Mouse (Mus musculus): ENCODE measurements around the gene Fryl. TPM values are rescaled to one million over a fixed set of nuclear protein-coding genes. Genes with fewer than 3 reads are reported as not detected.

Gene Fryl
- total and polyA plus RNA-seq, 3 experiments, result 31.5 to 43.3 (median 40.7) TPM

GRCm38 (mm10) chr5:73194083-73194570 is 62.3 kb downstream of the Fryl start:
- no peak for DNase-seq

- no peak for DNase-seq
Measured at GRCm38 (mm10) chr5:73193627-73194026, 62.8 kb downstream of the Fryl start.

- no peak for DNase-seq
Measured at GRCm38 (mm10) chr5:73192870-73193576, 63.4 kb downstream of the Fryl start.

GRCm38 (mm10) chr5:73191765-73192164 is 64.7 kb downstream of the Fryl start:
- DNase-seq, result no peak

- no peak for DNase-seq
Measured at GRCm38 (mm10) chr5:73190164-73190563, 66.3 kb downstream of the Fryl start.

- DNase-seq, result no peak
Measured at GRCm38 (mm10) chr5:73189443-73190160, 66.8 kb downstream of the Fryl start.

- no peak for DNase-seq
Measured at GRCm38 (mm10) chr5:73188576-73188975, 67.8 kb downstream of the Fryl start.

GRCm38 (mm10) chr5:73188164-73188563 is 68.3 kb downstream of the Fryl start:
- no peak for DNase-seq

- peak; percentile 42 for DNase-seq
Measured at GRCm38 (mm10) chr5:73186912-73187311, 69.5 kb downstream of the Fryl start.

- DNase-seq, result no peak
Measured at GRCm38 (mm10) chr5:73185424-73185823, 71.0 kb downstream of the Fryl start.

- DNase-seq, result no peak
Measured at GRCm38 (mm10) chr5:73182701-73183447, 73.5 kb downstream of the Fryl start.

- no peak for DNase-seq
Measured at GRCm38 (mm10) chr5:73182191-73182590, 74.2 kb downstream of the Fryl start.

GRCm38 (mm10) chr5:73176294-73176693 is 80.1 kb downstream of the Fryl start:
- no peak for DNase-seq

- no peak for DNase-seq
Measured at GRCm38 (mm10) chr5:73175377-73176147, 80.9 kb downstream of the Fryl start.

- DNase-seq, result no peak
Measured at GRCm38 (mm10) chr5:73171876-73172480, 84.4 kb downstream of the Fryl start.

- DNase-seq, result no peak
Measured at GRCm38 (mm10) chr5:73171203-73171602, 85.2 kb downstream of the Fryl start.

GRCm38 (mm10) chr5:73168769-73169272 is 87.6 kb downstream of the Fryl start:
- DNase-seq, result peak; percentile 40

- no peak for DNase-seq
Measured at GRCm38 (mm10) chr5:73167976-73168768, 88.2 kb downstream of the Fryl start.

- no peak for DNase-seq
Measured at GRCm38 (mm10) chr5:73163970-73164369, 92.4 kb downstream of the Fryl start.

GRCm38 (mm10) chr5:73162492-73162891 is 93.9 kb downstream of the Fryl start:
- DNase-seq, result peak; percentile 27
